Mouse (Mus musculus) liver, adult (tissue): ENCODE data around the gene Ginm1.

Source experiments
- GATA4 ChIP-seq: IDR thresholded peaks from 2 replicates; pipeline ENCODE4 v1.6.1; 2014; ENCODE audit warnings: mild to moderate bottlenecking, low read length; ENCODE audit not compliant: insufficient replicate concordance

The Ginm1 gene

GRCm38 (mm10) chr10:7792751-7793385 lies at the start of gene Ginm1, which contains the start of gene Ppil4:
Gene Ginm1 (minus strand): TSS chr10:7792824.
Gene Ppil4 (plus strand): TSS chr10:7792891.
- TF ChIP-seq GATA4, result peak; percentile 72; the same call in 1 of the 2 replicates

- peak; percentile 69; the same call in 1 of the 2 replicates for TF ChIP-seq GATA4
Observed at GRCm38 (mm10) chr10:7841571-7842080, 49.0 kb upstream of the Ginm1 start.

- no peak for TF ChIP-seq GATA4
Observed at GRCm38 (mm10) chr10:7840785-7841184, 48.2 kb upstream of the Ginm1 start.

- TF ChIP-seq GATA4, result no peak
Observed at GRCm38 (mm10) chr10:7840353-7840733, 47.7 kb upstream of the Ginm1 start.

GRCm38 (mm10) chr10:7839551-7840352 lies 47.1 kb upstream of the Ginm1 start:
- peak; percentile 91; the same call in 1 of the 2 replicates for TF ChIP-seq GATA4

- TF ChIP-seq GATA4, result no peak
Observed at GRCm38 (mm10) chr10:7838874-7839421, 46.3 kb upstream of the Ginm1 start.

GRCm38 (mm10) chr10:7838036-7838435 lies 45.4 kb upstream of the Ginm1 start:
- no peak for TF ChIP-seq GATA4

- TF ChIP-seq GATA4, result no peak
Observed at GRCm38 (mm10) chr10:7837446-7837845, 44.8 kb upstream of the Ginm1 start.

- TF ChIP-seq GATA4, result no peak
Observed at GRCm38 (mm10) chr10:7836902-7837301, 44.3 kb upstream of the Ginm1 start.

GRCm38 (mm10) chr10:7834671-7835225 lies 42.1 kb upstream of the Ginm1 start:
- TF ChIP-seq GATA4, result no peak

- TF ChIP-seq GATA4, result no peak
Observed at GRCm38 (mm10) chr10:7833377-7834165, 40.9 kb upstream of the Ginm1 start.

GRCm38 (mm10) chr10:7832171-7832676 lies 39.6 kb upstream of the Ginm1 start, which contains the start of gene Zc3h12d:
Gene Zc3h12d (plus strand): TSS chr10:7832470.
- TF ChIP-seq GATA4, result no peak

GRCm38 (mm10) chr10:7826106-7826505 lies 33.5 kb upstream of the Ginm1 start:
- TF ChIP-seq GATA4, result no peak

GRCm38 (mm10) chr10:7825281-7825665 lies 32.6 kb upstream of the Ginm1 start:
- no peak for TF ChIP-seq GATA4

- TF ChIP-seq GATA4, result no peak
Observed at GRCm38 (mm10) chr10:7824663-7825280, 32.1 kb upstream of the Ginm1 start.

- TF ChIP-seq GATA4, result no peak
Observed at GRCm38 (mm10) chr10:7821981-7822380, 29.4 kb upstream of the Ginm1 start.
